Mouse (Mus musculus): ENCODE measurements around the gene Ric8a.

DNA sequence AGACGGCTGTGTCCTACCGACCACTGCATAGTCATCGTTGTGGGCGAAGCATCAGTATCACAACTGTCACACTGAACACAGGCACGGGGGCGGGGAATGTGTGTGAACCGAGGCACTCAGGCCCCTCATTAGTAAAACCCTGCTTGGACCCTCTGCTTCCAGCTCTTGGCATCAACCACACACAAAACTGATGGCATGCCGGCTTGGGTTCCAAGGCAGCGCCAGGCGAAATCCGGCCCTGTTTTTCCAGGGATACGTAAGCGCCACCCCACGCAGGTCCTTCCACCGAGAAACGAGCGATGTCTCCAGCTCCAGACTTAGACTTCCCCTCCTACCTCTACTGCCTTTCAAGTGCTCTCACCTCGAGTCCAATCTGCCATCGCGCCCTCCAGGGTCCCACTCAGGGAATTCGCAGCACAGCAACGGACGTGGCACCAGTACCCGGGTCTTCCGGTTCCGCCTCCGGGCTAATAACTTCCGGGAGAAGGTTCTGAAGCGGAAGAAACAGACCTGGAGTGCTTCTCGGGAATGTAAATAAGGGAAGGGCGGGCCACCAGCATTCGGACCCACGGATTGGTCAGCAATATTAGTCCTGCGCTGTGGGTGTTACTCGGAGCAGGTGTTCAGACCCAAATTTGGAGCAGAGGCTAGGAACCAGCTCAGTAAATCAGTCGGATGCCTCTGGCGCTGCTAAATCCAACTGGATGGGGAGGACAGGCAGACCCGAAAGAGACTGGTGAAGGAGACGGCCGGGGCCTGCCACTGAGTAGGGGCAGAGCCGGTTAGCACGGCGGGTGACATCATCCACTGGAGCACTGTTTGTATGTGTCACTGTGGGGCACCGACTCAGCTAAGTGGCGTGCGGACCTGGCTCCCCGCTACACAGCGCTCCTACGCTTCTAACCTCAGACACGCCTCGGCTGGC is 635 bp upstream of the Ric8a start, which contains the start of gene Gm45785:
- TF ChIP-seq CHD2 (IDR thresholded peaks at IDR 0.05; ENCODE audit: low read depth, low read length): no peak
- no peak for TF ChIP-seq ZC3H11A (IDR thresholded peaks at IDR 0.05; ENCODE audit: borderline replicate concordance, low read depth, low read length)
- TF ChIP-seq HCFC1 (IDR thresholded peaks at IDR 0.05; ENCODE audit: borderline replicate concordance, insufficient read depth, low read length): 0 out of 2 replicates have a peak, but pooled peaks have one; percentile 53
- TF ChIP-seq MAFK (IDR thresholded peaks at IDR 0.05; ENCODE audit: insufficient read depth, low read depth, low read length): no peak; the same call in 1 of the 2 replicates
